Mouse (Mus musculus) lung, embryonic 14.5 days (tissue): ENCODE results near the gene Mief1. TPM values are rescaled to one million over a fixed set of nuclear protein-coding genes. Genes with fewer than 3 reads are reported as not detected.

Experiments
- ATAC-seq: fragments of 200-750 bp; cut with Nextera tagmentation; 2 replicates; pipeline ENCODE4 v1.8.0; 2017; ENCODE audit warnings: mild to moderate bottlenecking, moderate TSS enrichment, moderate library complexity; ENCODE audit not compliant: insufficient read depth
- DNase-seq: peaks from one replicate; pipeline ENCODE4 v3.0.0-alpha.2; 2015
- H3K27ac ChIP-seq: fragments of 300-500 bp; sonication (generic); 2 replicates; pipeline ENCODE4 v1.5.1; 2014; ENCODE audit warnings: low read depth, mild to moderate bottlenecking, moderate library complexity
- H3K27me3 ChIP-seq: fragments of 300-500 bp; sonication (generic); 2 replicates; pipeline ENCODE4 v1.6.1; 2014; ENCODE audit warnings: low read length, control low read depth; ENCODE audit not compliant: insufficient read depth
- H3K36me3 ChIP-seq: fragments of 300-500 bp; sonication (generic); 2 replicates; pipeline ENCODE4 v1.6.1; 2014; ENCODE audit warnings: control low read depth; ENCODE audit not compliant: insufficient read depth
- H3K4me1 ChIP-seq: fragments of 300-500 bp; sonication (generic); 2 replicates; pipeline ENCODE4 v1.6.1; 2014; ENCODE audit warnings: antibody characterized with exemption, control low read depth; ENCODE audit not compliant: insufficient read depth
- H3K4me2 ChIP-seq: fragments of 300-500 bp; sonication (generic); 2 replicates; pipeline ENCODE4 v1.6.1; 2014; ENCODE audit warnings: mild to moderate bottlenecking
- H3K4me3 ChIP-seq: fragments of 300-500 bp; sonication (generic); 2 replicates; pipeline ENCODE4 v1.5.1; 2014; ENCODE audit warnings: low read depth, low read length
- H3K9ac ChIP-seq: fragments of 300-500 bp; sonication (generic); 2 replicates; pipeline ENCODE4 v1.6.1; 2014
- H3K9me3 ChIP-seq: fragments of 300-500 bp; sonication (generic); 2 replicates; pipeline ENCODE4 v1.6.1; 2016; ENCODE audit warnings: low read depth, low read length, control low read depth
- CTCF ChIP-seq: IDR thresholded peaks from 2 replicates; pipeline ENCODE4 v1.5.1; 2016; ENCODE audit warnings: antibody characterized with exemption, low read depth
- WGBS: fragments of 180-500 bp; shearing (Covaris S2); extraction: QIAGEN DNeasy Blood & Tissue Kit; methylation state at CpG from one replicate; pipeline ENCODE4 v1.1.7; 2014; 5-methylcytosine and 5-hydroxymethylcytosine counted together
- polyA plus RNA-seq: library from polyadenylated mRNA; unstranded; fragments of >200 nt; fragmentation: Nextera tagmentation; extraction: Ambion mirVana; gene quantifications from 2 replicates; pipeline ENCODE4 v1.2.1, GENCODE M21; 2014

Gene Mief1
- polyA plus RNA-seq, 1 experiment from 2014 or later = 31.7 TPM

- no peak for TF ChIP-seq CTCF
- H3K4me2 ChIP-seq = no peak overlapping the region; the same call in 1 of the 2 replicates
- no peaks in the 10 kb centered on the region for H3K9me3 ChIP-seq
- WGBS = 65% methylated on average over 6 of the region's 6 CpGs
- no peaks in the 10 kb centered on the region for H3K4me1 ChIP-seq
- no peak overlapping the region for H3K4me3 ChIP-seq
- DNase-seq = no peak
- peaks cover 67% of the 10 kb centered on the region for H3K36me3 ChIP-seq
- ATAC-seq = no peak
- H3K27me3 ChIP-seq = no peaks in the 10 kb centered on the region
- peak overlapping the region; percentile 49; the same call in 1 of the 2 replicates for H3K27ac ChIP-seq
- H3K9ac ChIP-seq = no peak overlapping the region; the same call in 1 of the 2 replicates
These were observed 16.8 kb downstream of the Mief1 start for GRCm38 (mm10) chr15:80250586-80250985.

- no peak overlapping the region for H3K4me2 ChIP-seq
- peak overlapping the region; percentile 98; the same call in 1 of the 2 replicates for H3K27ac ChIP-seq
- peaks cover 66% of the 10 kb centered on the region for H3K36me3 ChIP-seq
- no peaks in the 10 kb centered on the region for H3K27me3 ChIP-seq
- DNase-seq (peak; percentile 66), ATAC-seq (no peak)
- peak overlapping the region; percentile 23; the same call in 1 of the 2 replicates for H3K9ac ChIP-seq
- WGBS = 20% methylated on average over 2 of the region's 2 CpGs
- peaks cover 8% of the 10 kb centered on the region for H3K4me1 ChIP-seq
- H3K4me3 ChIP-seq = no peak overlapping the region
- H3K9me3 ChIP-seq = no peaks in the 10 kb centered on the region
- no peak for TF ChIP-seq CTCF
These were observed 19.7 kb downstream of the Mief1 start for GRCm38 (mm10) chr15:80253530-80253929.

GRCm38 (mm10) chr15:80254207-80254606 is 20.4 kb downstream of the Mief1 start:
- peaks cover 8% of the 10 kb centered on the region for H3K4me1 ChIP-seq
- peak overlapping the region; percentile 98 for H3K27ac ChIP-seq
- peak overlapping the region; percentile 94 for H3K4me2 ChIP-seq
- H3K27me3 ChIP-seq = no peaks in the 10 kb centered on the region
- peak; percentile 55 for DNase-seq
- H3K4me3 ChIP-seq = peak overlapping the region; percentile 91
- peak overlapping the region; percentile 73 for H3K9ac ChIP-seq
- peaks cover 63% of the 10 kb centered on the region for H3K36me3 ChIP-seq
- WGBS = 38% methylated on average over 6 of the region's 6 CpGs
- ATAC-seq = no peak
- no peaks in the 10 kb centered on the region for H3K9me3 ChIP-seq
- no peak for TF ChIP-seq CTCF

- peak within 1 kb of the TSS; percentile 91 for H3K4me3 ChIP-seq
- DNase-seq (peak; percentile 100), ATAC-seq (peak; percentile 93)
- TF ChIP-seq CTCF = no peak
- WGBS = under 1% methylated on average over 62 of the region's 62 CpGs
- H3K9ac ChIP-seq = peak within 1 kb of the TSS; percentile 97
- no peaks in the 10 kb centered on the region for H3K9me3 ChIP-seq
- no peaks in the 10 kb centered on the region for H3K27me3 ChIP-seq
- peak within 1 kb of the TSS; percentile 98 for H3K27ac ChIP-seq
- H3K36me3 ChIP-seq = peaks cover 62% of the 10 kb centered on the region
- peak within 1 kb of the TSS; percentile 94 for H3K4me2 ChIP-seq
- H3K4me1 ChIP-seq = peaks cover 8% of the 10 kb centered on the region
These were observed 21.2 kb downstream of the Mief1 start, which contains the start of gene Atf4 for GRCm38 (mm10) chr15:80254847-80255645. Atf4 (plus strand) TSS chr15:80255184.

GRCm38 (mm10) chr15:80255646-80256121 is 21.9 kb downstream of the Mief1 start:
- peak overlapping the region; percentile 98 for H3K27ac ChIP-seq
- H3K9ac ChIP-seq = peak overlapping the region; percentile 97
- H3K27me3 ChIP-seq = no peaks in the 10 kb centered on the region
- H3K4me2 ChIP-seq = peak overlapping the region; percentile 94
- peaks cover 8% of the 10 kb centered on the region for H3K4me1 ChIP-seq
- TF ChIP-seq CTCF = no peak
- H3K36me3 ChIP-seq = peaks cover 61% of the 10 kb centered on the region
- DNase-seq (peak; percentile 88), ATAC-seq (peak; percentile 52)
- peak overlapping the region; percentile 91 for H3K4me3 ChIP-seq
- H3K9me3 ChIP-seq = no peaks in the 10 kb centered on the region
- under 1% methylated on average over 49 of the region's 51 CpGs for WGBS

- H3K9me3 ChIP-seq = no peaks in the 10 kb centered on the region
- peaks cover 8% of the 10 kb centered on the region for H3K4me1 ChIP-seq
- peak overlapping the region; percentile 98 for H3K27ac ChIP-seq
- ATAC-seq = no peak
- H3K27me3 ChIP-seq = no peaks in the 10 kb centered on the region
- TF ChIP-seq CTCF = no peak
- WGBS = 6% methylated on average over 16 of the region's 16 CpGs
- DNase-seq = no peak
- H3K4me3 ChIP-seq = peak overlapping the region; percentile 91
- H3K36me3 ChIP-seq = peaks cover 57% of the 10 kb centered on the region
- peak overlapping the region; percentile 97 for H3K9ac ChIP-seq
- peak overlapping the region; percentile 94 for H3K4me2 ChIP-seq
These were observed 22.4 kb downstream of the Mief1 start for GRCm38 (mm10) chr15:80256242-80256641.
